Mouse (Mus musculus): ENCODE data around the gene Tigd4. TPM values are rescaled to one million over a fixed set of nuclear protein-coding genes. Genes with fewer than 3 reads are reported as not detected.

Tigd4 gene
- polyA plus RNA-seq (2017; shearing (Covaris generic)), result not detected

GRCm38 (mm10) chr3:84593274-84593673, at the start of gene Tigd4:
TSS of gene Tigd4 (plus strand) at chr3:84593574.

GRCm38 (mm10) chr3:84582023-84582912, 11.1 kb upstream of the Tigd4 start, which contains the start of gene Arfip1:
TSS of gene Arfip1 (minus strand) at chr3:84582625.

Other genes with a start within 250 kb of the Tigd4 start
- 1 to 10 TPM; 2.4 to 3.1 TPM for gene Fhdc1, start 113.1 kb upstream of the Tigd4 start, polyA plus RNA-seq (2017; shearing (Covaris generic))
- gene Arfip1, start 10.9 kb upstream of the Tigd4 start, polyA plus RNA-seq (2017; shearing (Covaris generic)), result 10 to 100 TPM; 46.8 to 63.0 TPM
- 100 to 1,000 TPM; 102 to 127 TPM for gene Tmem154, start 72.6 kb downstream of the Tigd4 start, polyA plus RNA-seq (2017; shearing (Covaris generic))
- 10 to 100 TPM; 23.7 to 35.9 TPM for gene Fbxw7, start 221.7 kb downstream of the Tigd4 start, polyA plus RNA-seq (2017; shearing (Covaris generic))

Data from inflammation-experienced regulatory T-cells (primary cell).